Mouse (Mus musculus): ENCODE results near the gene Adgrb2. TPM values are rescaled to one million over a fixed set of nuclear protein-coding genes. Genes with fewer than 3 reads are reported as not detected.

The Adgrb2 gene
- polyA plus RNA-seq, 1 experiment from 2014 or later: 3.6 TPM

DNA sequence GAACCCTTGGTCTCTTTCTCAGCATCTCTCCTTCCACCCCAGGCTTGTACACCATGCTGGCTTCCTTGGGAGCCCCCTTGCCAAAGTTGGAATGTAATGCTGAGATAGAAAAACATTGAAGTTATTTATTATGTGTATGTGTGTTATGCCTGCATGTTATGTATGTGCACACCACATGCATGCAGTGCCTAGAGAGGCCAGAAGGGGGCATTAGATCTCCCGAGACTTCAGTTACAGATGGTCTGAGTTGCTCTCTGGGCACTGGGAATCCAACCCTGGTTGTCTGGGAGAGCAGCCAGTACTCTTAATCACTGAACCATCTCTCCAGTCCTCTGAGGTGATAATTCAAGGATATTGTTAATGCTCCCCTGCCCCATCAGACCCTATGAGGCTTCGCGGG is 67.6 kb downstream of the Adgrb2 start:
- WGBS: 91% methylated on average over 3 of the region's 3 CpGs
- Histone ChIP-seq H3K27me3 (no peaks in the 10 kb centered on the region), H3K4me2 (no peak overlapping the region), H3K9ac (replicated peaks) (no peak overlapping the region), H3K9me3 (no peaks in the 10 kb centered on the region), H3K36me3 (0 out of 2 replicates have a peak, but pooled peaks cover 8% of the 10 kb centered on the region), H3K27ac (no peak overlapping the region), H3K4me1 (replicated peaks) (peaks cover 55% of the 10 kb centered on the region), H3K4me3 (replicated peaks) (no peak overlapping the region)
- no peak for ATAC-seq (ENCODE audit: insufficient number of reproducible peaks, insufficient read depth, low FRiP score, low TSS enrichment, low read depth)

DNA sequence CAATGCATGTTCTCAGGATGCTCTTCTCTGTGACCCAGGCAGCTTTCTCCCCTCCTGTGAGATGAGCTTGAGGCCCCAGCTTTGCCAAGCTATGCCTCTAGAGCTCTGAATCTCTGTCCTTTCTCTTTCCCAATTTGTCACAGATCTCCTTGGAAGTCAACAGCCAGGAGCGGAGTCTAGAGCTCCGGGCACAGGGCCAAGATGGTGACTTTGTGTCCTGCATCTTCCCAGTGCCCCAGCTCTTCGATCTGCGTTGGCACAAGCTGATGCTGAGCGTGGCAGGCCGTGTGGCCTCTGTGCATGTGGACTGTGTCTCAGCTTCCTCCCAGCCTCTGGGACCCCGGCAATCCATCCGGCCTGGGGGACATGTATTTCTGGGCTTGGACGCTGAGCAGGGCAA is 68.4 kb downstream of the Adgrb2 start:
- Histone ChIP-seq H3K4me1 (replicated peaks) (peaks cover 48% of the 10 kb centered on the region), H3K4me3 (replicated peaks) (no peak overlapping the region), H3K9ac (replicated peaks) (no peak overlapping the region), H3K36me3 (0 out of 2 replicates have a peak, but pooled peaks cover 8% of the 10 kb centered on the region), H3K4me2 (no peak overlapping the region), H3K9me3 (no peaks in the 10 kb centered on the region), H3K27me3 (no peaks in the 10 kb centered on the region), H3K27ac (no peak overlapping the region)
- ATAC-seq (ENCODE audit: insufficient number of reproducible peaks, insufficient read depth, low FRiP score, low TSS enrichment, low read depth): no peak
- 96% methylated on average over 9 of the region's 9 CpGs for WGBS

- peaks cover 32% of the 10 kb centered on the region for H3K4me1 ChIP-seq (replicated peaks)
- peaks cover 20% of the 10 kb centered on the region for H3K36me3 ChIP-seq
- peak overlapping the region; percentile 84; the same call in 1 of the 2 replicates for H3K27ac ChIP-seq
- WGBS: 58% methylated on average over 1 of the region's 1 CpGs
- no peak overlapping the region for H3K4me2 ChIP-seq
- no peaks in the 10 kb centered on the region for H3K27me3 ChIP-seq
- no peak overlapping the region for H3K4me3 ChIP-seq (replicated peaks)
- H3K9me3 ChIP-seq: no peaks in the 10 kb centered on the region
- ATAC-seq (ENCODE audit: insufficient number of reproducible peaks, insufficient read depth, low FRiP score, low TSS enrichment, low read depth): no peak
- H3K9ac ChIP-seq (replicated peaks): no peak overlapping the region
Observed at GRCm38 (mm10) chr4:130054727-130055126, 70.1 kb downstream of the Adgrb2 start.

GRCm38 (mm10) chr4:130055160-130056010 is 70.7 kb downstream of the Adgrb2 start:
- Histone ChIP-seq H3K4me1 (replicated peaks) (peaks cover 25% of the 10 kb centered on the region), H3K27ac (peak overlapping the region; percentile 84), H3K36me3 (peaks cover 24% of the 10 kb centered on the region), H3K27me3 (no peaks in the 10 kb centered on the region), H3K4me2 (no peak overlapping the region), H3K9ac (replicated peaks) (no peak overlapping the region), H3K4me3 (replicated peaks) (no peak overlapping the region), H3K9me3 (no peaks in the 10 kb centered on the region)
- no peak for ATAC-seq (ENCODE audit: insufficient number of reproducible peaks, insufficient read depth, low FRiP score, low TSS enrichment, low read depth)
- whole genome bisulfite sequencing: 80% methylated on average over 14 of the region's 14 CpGs

GRCm38 (mm10) chr4:130056011-130056322 is 71.3 kb downstream of the Adgrb2 start:
- no peaks in the 10 kb centered on the region for H3K9me3 ChIP-seq
- peak overlapping the region; percentile 84 for H3K27ac ChIP-seq
- WGBS: 63% methylated on average over 3 of the region's 3 CpGs
- H3K4me3 ChIP-seq (replicated peaks): no peak overlapping the region
- peaks cover 21% of the 10 kb centered on the region for H3K4me1 ChIP-seq (replicated peaks)
- H3K27me3 ChIP-seq: no peaks in the 10 kb centered on the region
- no peak overlapping the region for H3K4me2 ChIP-seq
- peaks cover 24% of the 10 kb centered on the region for H3K36me3 ChIP-seq
- no peak for ATAC-seq (ENCODE audit: insufficient number of reproducible peaks, insufficient read depth, low FRiP score, low TSS enrichment, low read depth)
- H3K9ac ChIP-seq (replicated peaks): no peak overlapping the region

GRCm38 (mm10) chr4:130056471-130056870 is 71.8 kb downstream of the Adgrb2 start:
- Histone ChIP-seq H3K9me3 (no peaks in the 10 kb centered on the region), H3K36me3 (peaks cover 25% of the 10 kb centered on the region), H3K27ac (peak overlapping the region; percentile 84), H3K9ac (replicated peaks) (no peak overlapping the region), H3K4me2 (no peak overlapping the region), H3K27me3 (no peaks in the 10 kb centered on the region), H3K4me3 (replicated peaks) (no peak overlapping the region), H3K4me1 (replicated peaks) (peaks cover 21% of the 10 kb centered on the region)
- ATAC-seq (ENCODE audit: insufficient number of reproducible peaks, insufficient read depth, low FRiP score, low TSS enrichment, low read depth): no peak
- 57% methylated on average over 3 of the region's 3 CpGs for WGBS

DNA sequence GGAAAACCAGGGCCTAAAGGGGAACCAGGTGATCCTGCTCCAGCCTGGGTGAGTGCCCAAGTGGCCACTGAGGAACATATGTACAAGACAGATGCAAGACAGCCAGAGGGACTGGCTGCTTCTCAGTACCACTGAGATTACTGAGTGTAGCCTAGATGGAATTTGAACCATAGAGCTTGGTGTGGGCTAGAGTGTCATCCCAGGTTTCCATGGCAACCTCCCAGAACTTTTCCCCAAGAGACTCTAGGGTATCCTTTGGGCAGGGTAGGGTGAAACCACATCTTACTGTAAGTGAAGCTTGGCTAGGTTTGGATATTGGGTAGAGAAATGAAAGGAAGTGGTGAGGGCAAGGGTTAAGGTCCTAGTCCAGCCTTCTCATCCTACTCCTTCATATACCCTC is 76.3 kb downstream of the Adgrb2 start:
- no peaks in the 10 kb centered on the region for H3K9me3 ChIP-seq
- no peak overlapping the region for H3K27ac ChIP-seq
- H3K27me3 ChIP-seq: no peaks in the 10 kb centered on the region; the same call in 1 of the 2 replicates
- H3K36me3 ChIP-seq: peaks cover 23% of the 10 kb centered on the region
- no peak overlapping the region for H3K4me2 ChIP-seq
- no peak overlapping the region for H3K4me3 ChIP-seq (replicated peaks)
- no peak for ATAC-seq (ENCODE audit: insufficient number of reproducible peaks, insufficient read depth, low FRiP score, low TSS enrichment, low read depth)
- no peak overlapping the region for H3K9ac ChIP-seq (replicated peaks)
- H3K4me1 ChIP-seq (replicated peaks): peaks cover 16% of the 10 kb centered on the region

DNA sequence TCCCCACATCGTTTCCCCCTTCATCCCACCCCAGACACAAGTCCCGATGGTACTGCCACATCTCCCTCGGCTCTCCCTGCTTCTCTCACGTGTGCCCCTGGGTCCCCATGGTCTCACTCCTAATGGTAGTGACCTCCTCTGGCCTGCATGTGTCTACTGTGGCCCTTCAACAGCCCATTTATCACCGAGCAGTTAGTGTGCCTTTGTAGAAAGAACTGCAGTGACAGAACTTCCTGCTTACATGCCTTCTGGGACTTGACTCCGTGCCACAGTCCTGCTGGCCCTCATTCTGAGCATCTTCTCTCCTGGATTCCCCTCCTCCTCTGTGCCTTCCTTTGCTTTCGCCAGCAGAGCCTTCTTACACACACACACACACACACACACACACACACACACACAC is 78.5 kb downstream of the Adgrb2 start:
- Histone ChIP-seq H3K4me3 (replicated peaks) (no peak overlapping the region), H3K9me3 (no peaks in the 10 kb centered on the region), H3K4me1 (replicated peaks) (peaks cover 12% of the 10 kb centered on the region; the same call in 1 of the 2 replicates), H3K9ac (replicated peaks) (no peak overlapping the region), H3K36me3 (peaks cover 23% of the 10 kb centered on the region), H3K27ac (no peak overlapping the region), H3K4me2 (no peak overlapping the region), H3K27me3 (peaks cover 3% of the 10 kb centered on the region; the same call in 1 of the 2 replicates)
- 47% methylated on average over 7 of the region's 7 CpGs for WGBS
- no peak for ATAC-seq (ENCODE audit: insufficient number of reproducible peaks, insufficient read depth, low FRiP score, low TSS enrichment, low read depth)

- 8% methylated on average over 8 of the region's 8 CpGs for WGBS
- no peak overlapping the region for H3K4me3 ChIP-seq (replicated peaks)
Observed at GRCm38 (mm10) chr4:130066816-130067215, 82.1 kb downstream of the Adgrb2 start.

GRCm38 (mm10) chr4:130070523-130070922 is 85.9 kb downstream of the Adgrb2 start:
- no peak overlapping the region for H3K27ac ChIP-seq
- ATAC-seq (ENCODE audit: insufficient number of reproducible peaks, insufficient read depth, low FRiP score, low TSS enrichment, low read depth): no peak
- H3K4me2 ChIP-seq: no peak overlapping the region
- H3K4me3 ChIP-seq (replicated peaks): no peak overlapping the region
- peaks cover 4% of the 10 kb centered on the region; the same call in 1 of the 2 replicates for H3K36me3 ChIP-seq
- H3K9ac ChIP-seq (replicated peaks): no peak overlapping the region
- H3K27me3 ChIP-seq: peaks cover 9% of the 10 kb centered on the region
- H3K9me3 ChIP-seq: no peaks in the 10 kb centered on the region
- H3K4me1 ChIP-seq (replicated peaks): peaks cover 8% of the 10 kb centered on the region; the same call in 1 of the 2 replicates
- 69% methylated on average over 3 of the region's 3 CpGs for WGBS

More at GRCm38 (mm10) chr4:130066816-130067215, 82.1 kb downstream of the Adgrb2 start:
- ATAC-seq (ENCODE audit: insufficient number of reproducible peaks, insufficient read depth, low FRiP score, low TSS enrichment, low read depth): no peak
- Histone ChIP-seq H3K36me3 (peaks cover 7% of the 10 kb centered on the region; the same call in 1 of the 2 replicates), H3K4me2 (no peak overlapping the region), H3K9ac (replicated peaks) (no peak overlapping the region), H3K27ac (no peak overlapping the region), H3K27me3 (peaks cover 3% of the 10 kb centered on the region; the same call in 1 of the 2 replicates), H3K4me1 (replicated peaks) (peaks cover 12% of the 10 kb centered on the region; the same call in 1 of the 2 replicates), H3K9me3 (no peaks in the 10 kb centered on the region)

GRCm38 (mm10) chr4:130071758-130072157 is 87.1 kb downstream of the Adgrb2 start:
- ATAC-seq (ENCODE audit: insufficient number of reproducible peaks, insufficient read depth, low FRiP score, low TSS enrichment, low read depth): no peak
- 89% methylated on average over 2 of the region's 2 CpGs for WGBS
- Histone ChIP-seq H3K4me3 (replicated peaks) (no peak overlapping the region), H3K27ac (no peak overlapping the region), H3K9ac (replicated peaks) (no peak overlapping the region), H3K4me1 (replicated peaks) (peaks cover 3% of the 10 kb centered on the region; the same call in 1 of the 2 replicates), H3K27me3 (peaks cover 18% of the 10 kb centered on the region), H3K36me3 (peaks cover 4% of the 10 kb centered on the region; the same call in 1 of the 2 replicates), H3K9me3 (no peaks in the 10 kb centered on the region), H3K4me2 (no peak overlapping the region)

Measured in limb, embryonic 12.5 days (tissue).